Mouse (Mus musculus): Measurements from ENCODE around the gene Btbd35f13.
"Not testable (repeated sequence)": the region's sequence is repeated elsewhere in the genome, so short reads cannot be mapped to it uniquely, and the experiment has no call there.

Btbd35f13 gene

DNA sequence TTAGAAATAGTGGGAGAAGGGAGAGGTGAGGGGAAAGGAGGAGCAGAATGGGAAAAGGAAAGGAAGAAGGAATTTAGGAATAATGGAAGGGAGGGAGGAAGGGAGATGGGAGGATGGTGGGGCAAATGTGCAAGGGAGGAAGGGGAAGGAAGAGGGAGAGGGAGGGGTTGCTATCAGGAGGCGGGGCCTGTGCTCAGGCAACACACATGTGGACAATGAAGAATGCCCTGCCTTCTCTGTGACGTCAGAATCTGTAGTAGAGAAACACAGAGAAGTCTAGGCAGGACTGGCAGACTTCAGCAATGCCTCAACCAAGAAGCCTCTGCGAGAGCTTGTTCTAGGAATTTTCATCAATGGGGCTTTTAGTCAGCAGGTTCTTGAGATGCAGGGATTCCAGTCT lies at the start of gene Btbd35f13:
Gene Btbd35f13 (plus strand): TSS at position 301 of the 400 bp plus-strand sequence.
- in situ Hi-C loops (cut with MboI, MseI), result not testable (repeated sequence)

DNA sequence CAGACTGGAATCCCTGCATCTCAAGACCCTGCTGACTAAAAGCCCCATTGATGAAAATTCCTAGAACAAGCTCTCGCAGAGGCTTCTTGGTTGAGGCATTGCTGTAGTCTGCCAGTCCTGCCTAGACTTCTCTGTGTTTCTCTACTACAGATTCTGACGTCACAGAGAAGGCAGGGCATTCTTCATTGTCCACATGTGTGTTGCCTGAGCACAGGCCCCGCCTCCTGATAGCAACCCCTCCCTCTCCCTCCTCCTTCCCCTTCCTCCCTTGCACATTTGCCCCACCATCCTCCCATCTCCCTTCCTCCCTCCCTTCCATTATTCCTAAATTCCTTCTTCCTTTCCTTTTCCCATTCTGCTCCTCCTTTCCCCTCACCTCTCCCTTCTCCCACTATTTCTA lies 45.3 kb downstream of the Btbd35f13 start, which contains the start of gene Btbd35f14:
Gene Btbd35f14 (minus strand): TSS at position 101 of the 400 bp plus-strand sequence.
- in situ Hi-C loops (cut with MboI, MseI), result not testable (repeated sequence)

Measured in T-helper 1 cell (primary cell).